Mouse (Mus musculus): ENCODE results near the gene Lcn11. TPM values are rescaled to one million over a fixed set of nuclear protein-coding genes. Genes with fewer than 3 reads are reported as not detected.
"Not testable (repeated sequence)": the region's sequence is repeated elsewhere in the genome, so short reads cannot be mapped to it uniquely, and the experiment has no call there.

The Lcn11 gene
- not detected in 2 replicates for polyA plus RNA-seq (2015; fragmentation: Nextera tagmentation; extraction: Ambion mirVana)

- 96% methylated on average over 1 of the region's 1 CpGs for WGBS
- Histone ChIP-seq H3K4me2 (ENCODE audit: low read length) (no peak within 1 kb of the TSS), H3K4me3 (replicated peaks; ENCODE audit: low read length) (no peak within 1 kb of the TSS), H3K27me3 (replicated peaks; ENCODE audit: control insufficient read depth, insufficient read depth, low read length) (no peaks in the 10 kb centered on the region), H3K36me3 (ENCODE audit: control insufficient read depth, insufficient read depth) (no peaks in the 10 kb centered on the region), H3K9me3 (ENCODE audit: control insufficient read depth, low read length) (no peaks in the 10 kb centered on the region), H3K27ac (ENCODE audit: low read length) (no peak within 1 kb of the TSS), H3K4me1 (replicated peaks; ENCODE audit: control insufficient read depth, insufficient read depth, low read length) (no peaks in the 10 kb centered on the region), H3K9ac (replicated peaks; ENCODE audit: low read depth, low read length) (no peak within 1 kb of the TSS)
- no peak for ATAC-seq
These were observed at the start of gene Lcn11 for GRCm38 (mm10) chr2:25776717-25777116. Lcn11 (plus strand) TSS chr2:25777017.

- no peaks in the 10 kb centered on the region for H3K27me3 ChIP-seq (replicated peaks; ENCODE audit: control insufficient read depth, insufficient read depth, low read length)
- no peak overlapping the region for H3K27ac ChIP-seq (ENCODE audit: low read length)
- H3K4me2 ChIP-seq (ENCODE audit: low read length), result no peak overlapping the region
- 60% methylated on average over 2 of the region's 2 CpGs for WGBS
- no peaks in the 10 kb centered on the region for H3K9me3 ChIP-seq (ENCODE audit: control insufficient read depth, low read length)
- no peak overlapping the region for H3K9ac ChIP-seq (replicated peaks; ENCODE audit: low read depth, low read length)
- H3K4me1 ChIP-seq (replicated peaks; ENCODE audit: control insufficient read depth, insufficient read depth, low read length), result no peaks in the 10 kb centered on the region
- ATAC-seq, result no peak
- no peaks in the 10 kb centered on the region for H3K36me3 ChIP-seq (ENCODE audit: control insufficient read depth, insufficient read depth)
- H3K4me3 ChIP-seq (replicated peaks; ENCODE audit: low read length), result no peak overlapping the region
These were observed 43.5 kb upstream of the Lcn11 start for GRCm38 (mm10) chr2:25733199-25733930.

GRCm38 (mm10) chr2:25736709-25737108 is 40.1 kb upstream of the Lcn11 start, which contains the start of gene Obp2b:
Obp2b (plus strand) TSS chr2:25737009.
- WGBS, result 81% methylated on average over 3 of the region's 3 CpGs

GRCm38 (mm10) chr2:25741671-25742070 is 35.1 kb upstream of the Lcn11 start:
- Histone ChIP-seq H3K4me2 (ENCODE audit: low read length) (no peak overlapping the region), H3K4me1 (replicated peaks; ENCODE audit: control insufficient read depth, insufficient read depth, low read length) (no peaks in the 10 kb centered on the region), H3K4me3 (replicated peaks; ENCODE audit: low read length) (no peak overlapping the region), H3K9ac (replicated peaks; ENCODE audit: low read depth, low read length) (no peak overlapping the region), H3K36me3 (ENCODE audit: control insufficient read depth, insufficient read depth) (no peaks in the 10 kb centered on the region), H3K9me3 (ENCODE audit: control insufficient read depth, low read length) (no peaks in the 10 kb centered on the region), H3K27me3 (replicated peaks; ENCODE audit: control insufficient read depth, insufficient read depth, low read length) (no peaks in the 10 kb centered on the region), H3K27ac (ENCODE audit: low read length) (no peak overlapping the region)
- WGBS, result 74% methylated on average over 1 of the region's 1 CpGs
- no peak for ATAC-seq

More at GRCm38 (mm10) chr2:25736709-25737108, 40.1 kb upstream of the Lcn11 start, which contains the start of gene Obp2b:
- not testable (repeated sequence) for H3K27me3 ChIP-seq (replicated peaks; ENCODE audit: control insufficient read depth, insufficient read depth, low read length); H3K4me3 ChIP-seq (replicated peaks; ENCODE audit: low read length); ATAC-seq; H3K4me2 ChIP-seq (ENCODE audit: low read length); H3K27ac ChIP-seq (ENCODE audit: low read length); H3K4me1 ChIP-seq (replicated peaks; ENCODE audit: control insufficient read depth, insufficient read depth, low read length); H3K9ac ChIP-seq (replicated peaks; ENCODE audit: low read depth, low read length); H3K9me3 ChIP-seq (ENCODE audit: control insufficient read depth, low read length); H3K36me3 ChIP-seq (ENCODE audit: control insufficient read depth, insufficient read depth)

GRCm38 (mm10) chr2:25754201-25754600 is 22.6 kb upstream of the Lcn11 start:
- no peaks in the 10 kb centered on the region for H3K27me3 ChIP-seq (replicated peaks; ENCODE audit: control insufficient read depth, insufficient read depth, low read length)
- no peaks in the 10 kb centered on the region for H3K4me1 ChIP-seq (replicated peaks; ENCODE audit: control insufficient read depth, insufficient read depth, low read length)
- no peaks in the 10 kb centered on the region for H3K9me3 ChIP-seq (ENCODE audit: control insufficient read depth, low read length)
- H3K4me3 ChIP-seq (replicated peaks; ENCODE audit: low read length), result no peak overlapping the region
- WGBS, result 86% methylated on average over 1 of the region's 1 CpGs
- H3K4me2 ChIP-seq (ENCODE audit: low read length), result no peak overlapping the region
- no peak for ATAC-seq
- H3K9ac ChIP-seq (replicated peaks; ENCODE audit: low read depth, low read length), result no peak overlapping the region
- H3K36me3 ChIP-seq (ENCODE audit: control insufficient read depth, insufficient read depth), result no peaks in the 10 kb centered on the region
- H3K27ac ChIP-seq (ENCODE audit: low read length), result no peak overlapping the region

GRCm38 (mm10) chr2:25758064-25758625 is 18.7 kb upstream of the Lcn11 start:
- H3K27ac ChIP-seq (ENCODE audit: low read length), result no peak overlapping the region
- no peak overlapping the region for H3K4me2 ChIP-seq (ENCODE audit: low read length)
- no peak for ATAC-seq
- H3K4me1 ChIP-seq (replicated peaks; ENCODE audit: control insufficient read depth, insufficient read depth, low read length), result no peaks in the 10 kb centered on the region
- no peaks in the 10 kb centered on the region for H3K27me3 ChIP-seq (replicated peaks; ENCODE audit: control insufficient read depth, insufficient read depth, low read length)
- no peak overlapping the region for H3K9ac ChIP-seq (replicated peaks; ENCODE audit: low read depth, low read length)
- 56% methylated on average over 4 of the region's 4 CpGs for WGBS
- no peaks in the 10 kb centered on the region for H3K9me3 ChIP-seq (ENCODE audit: control insufficient read depth, low read length)
- no peaks in the 10 kb centered on the region for H3K36me3 ChIP-seq (ENCODE audit: control insufficient read depth, insufficient read depth)
- no peak overlapping the region for H3K4me3 ChIP-seq (replicated peaks; ENCODE audit: low read length)

- no peaks in the 10 kb centered on the region for H3K9me3 ChIP-seq (ENCODE audit: control insufficient read depth, low read length)
- H3K4me3 ChIP-seq (replicated peaks; ENCODE audit: low read length), result no peak within 1 kb of the TSS
- no peaks in the 10 kb centered on the region for H3K4me1 ChIP-seq (replicated peaks; ENCODE audit: control insufficient read depth, insufficient read depth, low read length)
- H3K27ac ChIP-seq (ENCODE audit: low read length), result no peak within 1 kb of the TSS
- no peaks in the 10 kb centered on the region for H3K27me3 ChIP-seq (replicated peaks; ENCODE audit: control insufficient read depth, insufficient read depth, low read length)
- no peak for ATAC-seq
- H3K4me2 ChIP-seq (ENCODE audit: low read length), result no peak within 1 kb of the TSS
- 26% methylated on average over 2 of the region's 2 CpGs for WGBS
- no peak within 1 kb of the TSS for H3K9ac ChIP-seq (replicated peaks; ENCODE audit: low read depth, low read length)
- H3K36me3 ChIP-seq (ENCODE audit: control insufficient read depth, insufficient read depth), result no peaks in the 10 kb centered on the region
These were observed 11.5 kb upstream of the Lcn11 start, which contains the start of gene Lcn3 for GRCm38 (mm10) chr2:25765269-25765668. Lcn3 (plus strand) TSS chr2:25765569.

- no peak overlapping the region for H3K4me2 ChIP-seq (ENCODE audit: low read length)
- H3K27me3 ChIP-seq (replicated peaks; ENCODE audit: control insufficient read depth, insufficient read depth, low read length), result no peaks in the 10 kb centered on the region
- no peaks in the 10 kb centered on the region for H3K4me1 ChIP-seq (replicated peaks; ENCODE audit: control insufficient read depth, insufficient read depth, low read length)
- H3K9me3 ChIP-seq (ENCODE audit: control insufficient read depth, low read length), result no peaks in the 10 kb centered on the region
- ATAC-seq, result no peak
- H3K4me3 ChIP-seq (replicated peaks; ENCODE audit: low read length), result no peak overlapping the region
- no peak overlapping the region for H3K27ac ChIP-seq (ENCODE audit: low read length)
- no peak overlapping the region for H3K9ac ChIP-seq (replicated peaks; ENCODE audit: low read depth, low read length)
- 83% methylated on average over 4 of the region's 4 CpGs for WGBS
- no peaks in the 10 kb centered on the region for H3K36me3 ChIP-seq (ENCODE audit: control insufficient read depth, insufficient read depth)
These were observed 9.1 kb upstream of the Lcn11 start for GRCm38 (mm10) chr2:25767764-25768163.

GRCm38 (mm10) chr2:25773507-25773906 is 3.3 kb upstream of the Lcn11 start:
- no peak overlapping the region for H3K9ac ChIP-seq (replicated peaks; ENCODE audit: low read depth, low read length)
- 93% methylated on average over 2 of the region's 2 CpGs for WGBS
- ATAC-seq, result no peak

More at GRCm38 (mm10) chr2:25773507-25773906, 3.3 kb upstream of the Lcn11 start:
- no peaks in the 10 kb centered on the region for H3K27me3 ChIP-seq (replicated peaks; ENCODE audit: control insufficient read depth, insufficient read depth, low read length)
- H3K27ac ChIP-seq (ENCODE audit: low read length), result no peak overlapping the region
- no peak overlapping the region for H3K4me2 ChIP-seq (ENCODE audit: low read length)
- H3K4me3 ChIP-seq (replicated peaks; ENCODE audit: low read length), result no peak overlapping the region
- no peaks in the 10 kb centered on the region for H3K4me1 ChIP-seq (replicated peaks; ENCODE audit: control insufficient read depth, insufficient read depth, low read length)
- H3K9me3 ChIP-seq (ENCODE audit: control insufficient read depth, low read length), result no peaks in the 10 kb centered on the region
- H3K36me3 ChIP-seq (ENCODE audit: control insufficient read depth, insufficient read depth), result no peaks in the 10 kb centered on the region

Measured in forebrain, embryonic 16.5 days (tissue).